Mouse (Mus musculus): ENCODE data around the gene Rpl37. TPM values are rescaled to one million over a fixed set of nuclear protein-coding genes. Genes with fewer than 3 reads are reported as not detected.

Rpl37 gene
- polyA plus RNA-seq, 1 experiment from 2014 or later, result 243 TPM

- Histone ChIP-seq H3K4me3 (ENCODE audit: low read length) (no peak overlapping the region), H3K4me2 (ENCODE audit: low read length) (no peak overlapping the region), H3K4me1 (ENCODE audit: control insufficient read depth, insufficient read depth, low read depth, low read length) (no peaks in the 10 kb centered on the region), H3K27ac (ENCODE audit: low read depth, low read length) (no peak overlapping the region), H3K36me3 (ENCODE audit: control insufficient read depth, insufficient read depth, low read length) (no peaks in the 10 kb centered on the region), H3K9ac (ENCODE audit: low read depth, low read length) (no peak overlapping the region), H3K9me3 (ENCODE audit: control insufficient read depth, low read length) (no peaks in the 10 kb centered on the region), H3K27me3 (replicated peaks; ENCODE audit: control insufficient read depth, insufficient read depth, low read length) (no peaks in the 10 kb centered on the region)
- 54% methylated on average over 3 of the region's 3 CpGs for WGBS
- no peak for ATAC-seq
These were observed 16.9 kb downstream of the Rpl37 start for GRCm38 (mm10) chr15:5133301-5133700.

- no peak overlapping the region for H3K4me2 ChIP-seq (ENCODE audit: low read length)
- no peaks in the 10 kb centered on the region for H3K36me3 ChIP-seq (ENCODE audit: control insufficient read depth, insufficient read depth, low read length)
- no peak overlapping the region for H3K4me3 ChIP-seq (ENCODE audit: low read length)
- H3K9me3 ChIP-seq (ENCODE audit: control insufficient read depth, low read length), result no peaks in the 10 kb centered on the region
- H3K9ac ChIP-seq (ENCODE audit: low read depth, low read length), result no peak overlapping the region
- WGBS, result 63% methylated on average over 3 of the region's 3 CpGs
- ATAC-seq, result no peak
- H3K4me1 ChIP-seq (ENCODE audit: control insufficient read depth, insufficient read depth, low read depth, low read length), result no peaks in the 10 kb centered on the region
- H3K27ac ChIP-seq (ENCODE audit: low read depth, low read length), result no peak overlapping the region
- H3K27me3 ChIP-seq (replicated peaks; ENCODE audit: control insufficient read depth, insufficient read depth, low read length), result no peaks in the 10 kb centered on the region
These were observed 17.7 kb downstream of the Rpl37 start for GRCm38 (mm10) chr15:5134179-5134578.

- Histone ChIP-seq H3K4me2 (ENCODE audit: low read length) (no peak overlapping the region), H3K27me3 (replicated peaks; ENCODE audit: control insufficient read depth, insufficient read depth, low read length) (no peaks in the 10 kb centered on the region), H3K9me3 (ENCODE audit: control insufficient read depth, low read length) (no peaks in the 10 kb centered on the region), H3K4me3 (ENCODE audit: low read length) (no peak overlapping the region), H3K9ac (ENCODE audit: low read depth, low read length) (no peak overlapping the region), H3K36me3 (ENCODE audit: control insufficient read depth, insufficient read depth, low read length) (no peaks in the 10 kb centered on the region), H3K27ac (ENCODE audit: low read depth, low read length) (no peak overlapping the region), H3K4me1 (ENCODE audit: control insufficient read depth, insufficient read depth, low read depth, low read length) (no peaks in the 10 kb centered on the region)
- no peak for ATAC-seq
- 80% methylated on average over 8 of the region's 8 CpGs for WGBS
These were observed 18.6 kb downstream of the Rpl37 start for GRCm38 (mm10) chr15:5134945-5135483.

GRCm38 (mm10) chr15:5138021-5138856 is 21.8 kb downstream of the Rpl37 start:
- no peak overlapping the region for H3K9ac ChIP-seq (ENCODE audit: low read depth, low read length)
- no peaks in the 10 kb centered on the region for H3K36me3 ChIP-seq (ENCODE audit: control insufficient read depth, insufficient read depth, low read length)
- no peak overlapping the region for H3K27ac ChIP-seq (ENCODE audit: low read depth, low read length)
- no peaks in the 10 kb centered on the region for H3K4me1 ChIP-seq (ENCODE audit: control insufficient read depth, insufficient read depth, low read depth, low read length)
- 0 out of 2 replicates have a peak, but pooled peaks have one; percentile 44 for ATAC-seq
- no peak overlapping the region for H3K4me3 ChIP-seq (ENCODE audit: low read length)
- H3K27me3 ChIP-seq (replicated peaks; ENCODE audit: control insufficient read depth, insufficient read depth, low read length), result no peaks in the 10 kb centered on the region
- 70% methylated on average over 9 of the region's 9 CpGs for WGBS
- no peaks in the 10 kb centered on the region for H3K9me3 ChIP-seq (ENCODE audit: control insufficient read depth, low read length)
- no peak overlapping the region for H3K4me2 ChIP-seq (ENCODE audit: low read length)

- Histone ChIP-seq H3K4me2 (ENCODE audit: low read length) (no peak overlapping the region), H3K36me3 (ENCODE audit: control insufficient read depth, insufficient read depth, low read length) (no peaks in the 10 kb centered on the region), H3K9me3 (ENCODE audit: control insufficient read depth, low read length) (no peaks in the 10 kb centered on the region), H3K4me3 (ENCODE audit: low read length) (no peak overlapping the region), H3K4me1 (ENCODE audit: control insufficient read depth, insufficient read depth, low read depth, low read length) (peaks cover under 1% of the 10 kb centered on the region; the same call in 1 of the 2 replicates), H3K9ac (ENCODE audit: low read depth, low read length) (no peak overlapping the region), H3K27ac (ENCODE audit: low read depth, low read length) (no peak overlapping the region), H3K27me3 (replicated peaks; ENCODE audit: control insufficient read depth, insufficient read depth, low read length) (no peaks in the 10 kb centered on the region)
- ATAC-seq, result no peak
- WGBS, result 87% methylated on average over 2 of the region's 2 CpGs
These were observed 22.9 kb downstream of the Rpl37 start for GRCm38 (mm10) chr15:5139366-5139765.

- no peak overlapping the region for H3K4me2 ChIP-seq (ENCODE audit: low read length)
- no peak overlapping the region for H3K4me3 ChIP-seq (ENCODE audit: low read length)
- H3K27me3 ChIP-seq (replicated peaks; ENCODE audit: control insufficient read depth, insufficient read depth, low read length), result no peaks in the 10 kb centered on the region
- 90% methylated on average over 7 of the region's 7 CpGs for WGBS
- ATAC-seq, result no peak
- peaks cover 5% of the 10 kb centered on the region for H3K4me1 ChIP-seq (ENCODE audit: control insufficient read depth, insufficient read depth, low read depth, low read length)
- no peak overlapping the region for H3K27ac ChIP-seq (ENCODE audit: low read depth, low read length)
- no peak overlapping the region for H3K9ac ChIP-seq (ENCODE audit: low read depth, low read length)
- H3K9me3 ChIP-seq (ENCODE audit: control insufficient read depth, low read length), result no peaks in the 10 kb centered on the region
- no peaks in the 10 kb centered on the region for H3K36me3 ChIP-seq (ENCODE audit: control insufficient read depth, insufficient read depth, low read length)
These were observed 23.4 kb downstream of the Rpl37 start for GRCm38 (mm10) chr15:5139863-5140262.

- H3K27me3 ChIP-seq (replicated peaks; ENCODE audit: control insufficient read depth, insufficient read depth, low read length), result no peaks in the 10 kb centered on the region
- H3K27ac ChIP-seq (ENCODE audit: low read depth, low read length), result no peak overlapping the region
- H3K4me1 ChIP-seq (ENCODE audit: control insufficient read depth, insufficient read depth, low read depth, low read length), result peaks cover 10% of the 10 kb centered on the region
- no peak overlapping the region for H3K4me3 ChIP-seq (ENCODE audit: low read length)
- H3K9ac ChIP-seq (ENCODE audit: low read depth, low read length), result no peak overlapping the region
- H3K9me3 ChIP-seq (ENCODE audit: control insufficient read depth, low read length), result no peaks in the 10 kb centered on the region
- no peaks in the 10 kb centered on the region for H3K36me3 ChIP-seq (ENCODE audit: control insufficient read depth, insufficient read depth, low read length)
- no peak overlapping the region for H3K4me2 ChIP-seq (ENCODE audit: low read length)
- ATAC-seq, result no peak
These were observed 23.9 kb downstream of the Rpl37 start for GRCm38 (mm10) chr15:5140357-5140756.

GRCm38 (mm10) chr15:5142047-5142446 is 25.6 kb downstream of the Rpl37 start:
- ATAC-seq, result no peak
- no peak overlapping the region for H3K4me2 ChIP-seq (ENCODE audit: low read length)
- 70% methylated on average over 5 of the region's 5 CpGs for WGBS
- no peak overlapping the region for H3K27ac ChIP-seq (ENCODE audit: low read depth, low read length)
- H3K4me3 ChIP-seq (ENCODE audit: low read length), result no peak overlapping the region
- H3K9ac ChIP-seq (ENCODE audit: low read depth, low read length), result no peak overlapping the region
- peaks cover 12% of the 10 kb centered on the region for H3K4me1 ChIP-seq (ENCODE audit: control insufficient read depth, insufficient read depth, low read depth, low read length)
- H3K27me3 ChIP-seq (replicated peaks; ENCODE audit: control insufficient read depth, insufficient read depth, low read length), result no peaks in the 10 kb centered on the region
- H3K36me3 ChIP-seq (ENCODE audit: control insufficient read depth, insufficient read depth, low read length), result no peaks in the 10 kb centered on the region
- no peaks in the 10 kb centered on the region for H3K9me3 ChIP-seq (ENCODE audit: control insufficient read depth, low read length)

- no peak for ATAC-seq
- Histone ChIP-seq H3K4me3 (ENCODE audit: low read length) (no peak overlapping the region), H3K27me3 (replicated peaks; ENCODE audit: control insufficient read depth, insufficient read depth, low read length) (no peaks in the 10 kb centered on the region), H3K27ac (ENCODE audit: low read depth, low read length) (no peak overlapping the region), H3K4me2 (ENCODE audit: low read length) (no peak overlapping the region), H3K36me3 (ENCODE audit: control insufficient read depth, insufficient read depth, low read length) (no peaks in the 10 kb centered on the region), H3K9me3 (ENCODE audit: control insufficient read depth, low read length) (no peaks in the 10 kb centered on the region), H3K9ac (ENCODE audit: low read depth, low read length) (no peak overlapping the region), H3K4me1 (ENCODE audit: control insufficient read depth, insufficient read depth, low read depth, low read length) (peaks cover 12% of the 10 kb centered on the region)
- WGBS, result 71% methylated on average over 5 of the region's 5 CpGs
These were observed 26.3 kb downstream of the Rpl37 start for GRCm38 (mm10) chr15:5142714-5143113.
